Mouse (Mus musculus) gastrocnemius, adult 8-10 months (tissue): ENCODE results near the gene 4930548H24Rik. TPM values are rescaled to one million over a fixed set of nuclear protein-coding genes. Genes with fewer than 3 reads are reported as not detected.
"Not testable (repeated sequence)": the region's sequence is repeated elsewhere in the genome, so short reads cannot be mapped to it uniquely, and the experiment has no call there.

Source experiments
- DNase-seq, 2 experiments: peaks; one replicate each; pipeline ENCODE4 v3.0.0; 2022; ENCODE audit warnings: low spot score in 2 of 2
- total RNA-seq, 4 experiments: library from RNA; stranded (reverse); gene quantifications; 2 replicates each; pipeline ENCODE4 v1.2.4; 2022

Gene 4930548H24Rik
- not detected for total RNA-seq

- no peak for DNase-seq
Measured at GRCm38 (mm10) chr5:31485440-31485839, at the start of gene 4930548H24Rik. TSS of gene 4930548H24Rik (plus strand) at chr5:31485740.

- no peak for DNase-seq
Measured at GRCm38 (mm10) chr5:31451336-31451735, 34.2 kb upstream of the 4930548H24Rik start.

GRCm38 (mm10) chr5:31451878-31452561 lies 33.5 kb upstream of the 4930548H24Rik start, which contains the start of gene Zfp512:
TSS of gene Zfp512 (plus strand) at chr5:31452431.
- DNase-seq, result peak; percentile 90 to 92

GRCm38 (mm10) chr5:31452562-31452878 lies 33.0 kb upstream of the 4930548H24Rik start:
- DNase-seq, result no peak

- no peak for DNase-seq
Measured at GRCm38 (mm10) chr5:31452886-31453410, 32.6 kb upstream of the 4930548H24Rik start.

- DNase-seq, result no peak
Measured at GRCm38 (mm10) chr5:31467798-31468197, 17.7 kb upstream of the 4930548H24Rik start.

- no peak for DNase-seq
Measured at GRCm38 (mm10) chr5:31469711-31470110, 15.8 kb upstream of the 4930548H24Rik start.

- DNase-seq, result no peak
Measured at GRCm38 (mm10) chr5:31470334-31470733, 15.2 kb upstream of the 4930548H24Rik start.

- no peak for DNase-seq
Measured at GRCm38 (mm10) chr5:31480536-31480935, 5.0 kb upstream of the 4930548H24Rik start.

- DNase-seq, result no peak
Measured at GRCm38 (mm10) chr5:31487889-31488288, 2.3 kb downstream of the 4930548H24Rik start.

GRCm38 (mm10) chr5:31489116-31489769 lies 3.7 kb downstream of the 4930548H24Rik start:
- DNase-seq, result no peak

GRCm38 (mm10) chr5:31492031-31492430 lies 6.5 kb downstream of the 4930548H24Rik start:
- no peak for DNase-seq

GRCm38 (mm10) chr5:31494513-31495297 lies 9.2 kb downstream of the 4930548H24Rik start, which contains the start of gene Gpn1:
TSS of gene Gpn1 (plus strand) at chr5:31494741.
- DNase-seq, result peak; percentile 76 to 80

- no peak for DNase-seq
Measured at GRCm38 (mm10) chr5:31504843-31505242, 19.3 kb downstream of the 4930548H24Rik start.

- no peak for DNase-seq
Measured at GRCm38 (mm10) chr5:31512481-31512880, 26.9 kb downstream of the 4930548H24Rik start.

GRCm38 (mm10) chr5:31520556-31520955 lies 35.0 kb downstream of the 4930548H24Rik start:
- DNase-seq, result no peak

- peak; percentile 51 to 59 for DNase-seq
Measured at GRCm38 (mm10) chr5:31526354-31527116, 41.0 kb downstream of the 4930548H24Rik start, which contains the start of gene Slc4a1ap. TSS of gene Slc4a1ap (plus strand) at chr5:31526995.

- peak in 1 of 2 experiments; percentile 5 for DNase-seq
Measured at GRCm38 (mm10) chr5:31527117-31527680, 41.7 kb downstream of the 4930548H24Rik start.

GRCm38 (mm10) chr5:31527707-31528106 lies 42.2 kb downstream of the 4930548H24Rik start, which contains the start of gene Supt7l:
TSS of gene Supt7l (minus strand) at chr5:31527807.
- not testable (repeated sequence) for DNase-seq

- no peak for DNase-seq
Measured at GRCm38 (mm10) chr5:31528560-31528959, 43.0 kb downstream of the 4930548H24Rik start.
